Comparison of ENCODE assay signal across 8 mouse cellular contexts in genomic region chr4:108015067-108015765, GRCm38 (mm10). TPM values are rescaled to one million over a fixed set of nuclear protein-coding genes. Genes with fewer than 3 reads are reported as not detected.
DNase-seq lines count a peak whose midpoint lies in the region; ATAC-seq and TF ChIP-seq lines count a peak whose summit lies in the region.

No protein-coding gene starts in this region.

- H3K27me3 ChIP-seq in kidney, adult 2 months (replicated peaks; ENCODE audit: control insufficient read depth, insufficient read depth, low read length): no peaks in the 10 kb centered on the region
- no peaks in the 10 kb centered on the region for H3K27me3 ChIP-seq in kidney, embryonic 15.5 days
- peaks cover 3% of the 10 kb centered on the region; the same call in 1 of the 2 replicates for H3K27me3 ChIP-seq in heart, embryonic 15.5 days

- no peak overlapping the region for H3K27ac ChIP-seq in kidney, adult 2 months (ENCODE audit: insufficient read depth, low read depth, low read length)
- H3K27ac ChIP-seq in kidney, embryonic 15.5 days: no peak overlapping the region
- H3K27ac ChIP-seq in heart, embryonic 15.5 days: no peak overlapping the region

- WGBS in kidney, adult 2 months: 51% methylated on average over 14 of the region's 14 CpGs
- WGBS in kidney, embryonic 15.5 days: 62% methylated on average over 14 of the region's 14 CpGs
- 51% methylated on average over 14 of the region's 14 CpGs for WGBS in heart, embryonic 15.5 days

- TF ChIP-seq POLR2A in kidney, adult 2 months (IDR thresholded peaks at IDR 0.05; ENCODE audit: low read depth, low read length): no peak

- DNase-seq in kidney, adult 2 months: peak; percentile 61
- peak; percentile 78 for DNase-seq in adrenal gland, postnatal 10 days
- peak; percentile 83 to 88 for DNase-seq in lung, adult 18-20 months
- DNase-seq in frontal cortex, postnatal 36 days (ENCODE audit: low spot score in 2 of 2): no peak
- no peak for DNase-seq in natural killer cell, adult 2 months (ENCODE audit: low spot score in 2 of 2)

- H3K4me2 ChIP-seq in kidney, embryonic 15.5 days: no peak overlapping the region
- no peak overlapping the region for H3K4me2 ChIP-seq in heart, embryonic 15.5 days

- no peak overlapping the region for H3K4me3 ChIP-seq in kidney, adult 2 months (ENCODE audit: insufficient read depth, low read depth, low read length)
- no peak overlapping the region for H3K4me3 ChIP-seq in kidney, embryonic 15.5 days (replicated peaks)
- H3K4me3 ChIP-seq in heart, embryonic 15.5 days: no peak overlapping the region

- peaks cover 8% of the 10 kb centered on the region; the same call in 1 of the 2 replicates for H3K4me1 ChIP-seq in kidney, adult 2 months (ENCODE audit: control insufficient read depth, insufficient read depth, low read length)
- H3K4me1 ChIP-seq in kidney, embryonic 15.5 days: 0 out of 2 replicates have a peak, but pooled peaks cover 4% of the 10 kb centered on the region
- H3K4me1 ChIP-seq in heart, embryonic 15.5 days (replicated peaks): peaks cover 18% of the 10 kb centered on the region

- H3K36me3 ChIP-seq in kidney, adult 2 months (ENCODE audit: control insufficient read depth, insufficient read depth, low read length): no peaks in the 10 kb centered on the region
- H3K36me3 ChIP-seq in kidney, embryonic 15.5 days: no peaks in the 10 kb centered on the region
- H3K36me3 ChIP-seq in heart, embryonic 15.5 days: no peaks in the 10 kb centered on the region

- H3K9ac ChIP-seq in kidney, embryonic 15.5 days: no peak overlapping the region
- H3K9ac ChIP-seq in heart, embryonic 15.5 days: no peak overlapping the region

- H3K9me3 ChIP-seq in kidney, embryonic 15.5 days (replicated peaks): no peaks in the 10 kb centered on the region
- H3K9me3 ChIP-seq in heart, embryonic 15.5 days (replicated peaks): no peaks in the 10 kb centered on the region

- TF ChIP-seq CTCF in kidney, adult 2 months (conservative IDR thresholded peaks at IDR 0.05; ENCODE audit: insufficient read depth, insufficient read length, low read depth, low read length): peak; percentile 55

- ATAC-seq in kidney, embryonic 15.5 days (replicated peaks; ENCODE audit: low FRiP score): no peak
- peak; percentile 32; the same call in 1 of the 2 replicates for ATAC-seq in heart, embryonic 15.5 days (replicated peaks; ENCODE audit: insufficient number of reproducible peaks, insufficient read depth, low FRiP score, low read depth)
- no peak for ATAC-seq in cerebellum, adult (ENCODE audit: insufficient number of reproducible peaks, low FRiP score, low TSS enrichment)

RNA-seq across cellular contexts. Expression of gene Slc1a7, which starts 47.1 kb away (rescaled TPM):
- 0.03 and 0.16 TPM in 2 replicates for polyA plus RNA-seq in kidney, adult 2 months (2012; rRNA removed)
- polyA plus RNA-seq in kidney, embryonic 15.5 days (2015; fragmentation: Nextera tagmentation; extraction: Ambion mirVana): not detected in 2 replicates
- under 1 TPM; 0.15 to 0.39 TPM for total RNA-seq in adrenal gland, postnatal 10 days (2021)
- 0.05 TPM in 2 replicates for polyA plus RNA-seq in heart, embryonic 15.5 days (2015; fragmentation: Nextera tagmentation; extraction: Ambion mirVana)

Comparison
In these comparisons a context has a peak if more than half of its experiments do, and no peak if none do; other contexts are left out.
1. DNase-seq: peak in kidney, adult 2 months (single experiment), adrenal gland, postnatal 10 days (single experiment) and lung, adult 18-20 months (2 of 2); none in frontal cortex, postnatal 36 days (0 of 2) and natural killer cell, adult 2 months (0 of 2).